Mouse (Mus musculus): Measurements from ENCODE around the gene Kcna6.

DNA sequence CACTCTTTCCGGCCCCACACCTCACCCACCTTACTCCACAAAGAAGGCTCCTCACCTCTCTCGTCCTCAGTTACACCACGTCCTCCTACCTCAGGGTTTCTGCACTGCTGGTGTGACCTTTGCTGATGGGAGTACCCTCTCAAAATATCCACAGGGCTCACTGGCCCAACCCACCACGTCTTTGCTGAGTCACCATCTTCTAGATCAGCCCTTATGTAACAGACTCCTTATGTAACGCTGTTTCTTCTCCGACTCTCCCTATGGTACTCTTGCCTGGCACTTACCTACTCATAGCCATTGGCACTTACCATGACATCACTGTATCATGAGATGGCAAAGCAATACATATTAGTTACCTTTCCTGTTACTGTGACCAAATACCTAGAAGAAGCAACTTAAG lies 27.9 kb downstream of the Kcna6 start:
- no peak for TF ChIP-seq CTCF (IDR thresholded peaks at IDR 0.05; ENCODE audit: control insufficient read depth, insufficient read depth, insufficient read length)
- TF ChIP-seq USF1 (IDR thresholded peaks at IDR 0.05; ENCODE audit: low read depth) = no peak
- TF ChIP-seq MYOG (IDR thresholded peaks at IDR 0.05; ENCODE audit: control insufficient read depth, extremely low read depth, insufficient read length) = no peak
- TF ChIP-seq MAX (IDR thresholded peaks at IDR 0.05) = no peak
- no peak for TF ChIP-seq FOSL1 (IDR thresholded peaks at IDR 0.05; ENCODE audit: insufficient read depth, low read length, poor library complexity, severe bottlenecking)

All from C2C12 (cell line).